Mouse (Mus musculus) common myeloid progenitor, adult 5-6 weeks (primary cell): ENCODE data around the gene 2010315B03Rik. TPM values are rescaled to one million over a fixed set of nuclear protein-coding genes. Genes with fewer than 3 reads are reported as not detected.
A peak's percentile ranks its signal among the peaks of the same experiment; 100 is the strongest.

ENCODE experiments used
- ATAC-seq: replicated peaks from 2 replicates; pipeline ENCODE4 v1.8.0; 2016; ENCODE audit warnings: low read depth, mild to moderate bottlenecking, moderate TSS enrichment, inconsistent platforms; ENCODE audit not compliant: poor library complexity, severe bottlenecking
- total RNA-seq: library from RNA; stranded (forward); fragments of 200-1000, 187-1606 nt; gene quantifications from 2 replicates; pipeline ENCODE4 v1.2.3, GENCODE M21; 2017

Gene 2010315B03Rik
- 15.8 and 24.8 TPM in 2 replicates for total RNA-seq

- peak; percentile 100 for ATAC-seq
These were observed at the start of gene 2010315B03Rik for GRCm38 (mm10) chr9:124312171-124313142. 2010315B03Rik (minus strand) TSS chr9:124312696.

- ATAC-seq = no peak
These were observed 994 bp downstream of the 2010315B03Rik start for GRCm38 (mm10) chr9:124311502-124311901.

- no peak for ATAC-seq
These were observed 24.2 kb downstream of the 2010315B03Rik start for GRCm38 (mm10) chr9:124288329-124288728.

- ATAC-seq = peak; percentile 98
These were observed 30.4 kb downstream of the 2010315B03Rik start for GRCm38 (mm10) chr9:124281912-124282686.

- ATAC-seq = no peak
These were observed 31.1 kb downstream of the 2010315B03Rik start for GRCm38 (mm10) chr9:124281448-124281791.

- ATAC-seq = no peak
These were observed 31.7 kb downstream of the 2010315B03Rik start for GRCm38 (mm10) chr9:124280576-124281447.

- no peak for ATAC-seq
These were observed 33.2 kb downstream of the 2010315B03Rik start for GRCm38 (mm10) chr9:124279300-124279699.

- peak; percentile 51 for ATAC-seq
These were observed 37.4 kb downstream of the 2010315B03Rik start for GRCm38 (mm10) chr9:124275064-124275463.

- ATAC-seq = no peak
These were observed 39.3 kb downstream of the 2010315B03Rik start for GRCm38 (mm10) chr9:124273172-124273571.

- ATAC-seq = no peak
These were observed 44.6 kb downstream of the 2010315B03Rik start for GRCm38 (mm10) chr9:124267929-124268328.

GRCm38 (mm10) chr9:124267493-124267892, 45.0 kb downstream of the 2010315B03Rik start:
- ATAC-seq = no peak

- ATAC-seq = no peak
These were observed 49.3 kb downstream of the 2010315B03Rik start for GRCm38 (mm10) chr9:124262987-124263717.

GRCm38 (mm10) chr9:124258067-124258556, 54.4 kb downstream of the 2010315B03Rik start:
- no peak; the same call in 1 of the 2 replicates for ATAC-seq

- peak; percentile 70 for ATAC-seq
These were observed 55.1 kb downstream of the 2010315B03Rik start for GRCm38 (mm10) chr9:124257200-124258066.

GRCm38 (mm10) chr9:124256271-124257199, 56.0 kb downstream of the 2010315B03Rik start:
- ATAC-seq = peak; percentile 63

- 0 out of 2 replicates have a peak, but pooled peaks have one; percentile 62 for ATAC-seq
These were observed 61.1 kb downstream of the 2010315B03Rik start for GRCm38 (mm10) chr9:124251438-124251837.
